ENCODE assay signal across 12 mouse cellular contexts in the genomic region with DNA sequence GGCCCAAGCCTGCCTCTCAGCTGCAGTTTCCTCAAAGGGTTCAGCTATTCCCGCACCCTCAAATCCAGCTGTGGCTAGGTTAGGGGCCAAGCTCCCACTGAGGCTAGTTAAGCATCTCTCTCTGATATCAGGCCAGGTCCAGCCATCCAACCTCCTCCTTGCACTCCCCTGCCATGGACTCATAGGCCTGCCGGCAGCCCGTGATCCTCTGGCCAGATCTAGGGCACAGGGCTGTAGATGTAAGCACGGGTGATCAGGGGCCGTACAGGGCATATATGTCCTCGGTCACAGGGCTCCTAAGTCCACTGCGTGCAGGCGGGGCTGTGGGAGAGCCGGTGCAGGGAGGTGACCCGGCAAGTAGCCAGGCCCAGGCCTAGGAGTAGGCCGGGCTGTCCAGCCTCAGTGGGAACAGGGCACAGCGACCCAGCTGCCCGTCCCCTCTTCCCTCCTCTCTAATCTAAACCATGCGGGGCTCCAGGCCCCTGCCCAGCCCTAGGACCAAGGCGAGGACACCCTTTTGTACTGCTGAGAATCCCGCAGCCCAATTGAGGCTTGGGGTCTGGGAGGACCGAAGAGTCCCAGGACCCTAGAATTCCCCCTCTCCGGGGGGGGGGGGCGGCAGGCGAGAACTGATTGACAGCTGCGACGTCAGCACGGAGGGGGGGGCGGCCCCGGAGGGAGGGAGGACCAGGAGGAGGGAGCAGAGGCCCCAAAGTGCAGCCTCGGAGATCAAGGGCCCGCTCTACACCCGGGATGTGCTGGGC. TPM values are rescaled to one million over a fixed set of nuclear protein-coding genes. Genes with fewer than 3 reads are reported as not detected.
DNase-seq lines count a peak whose midpoint lies in the region; ATAC-seq and TF ChIP-seq lines count a peak whose summit lies in the region.
"Had no signal": no experiment of that assay in that cellular context is flagged by ENCODE, and none has a peak within 500 bp of the region (broad histone marks: within the 10 kb centered on the region; RNA-seq: fewer than 3 reads in every experiment).

A gene (plus strand): TSS at position 758 of the 764 bp plus-strand sequence.

- peaks cover 6% of the 10 kb centered on the region for H3K4me1 ChIP-seq in hindbrain, embryonic 11.5 days (replicated peaks; ENCODE audit: control insufficient read depth, insufficient read depth, low read length)
- no peaks in the 10 kb centered on the region for H3K4me1 ChIP-seq in hindbrain, embryonic 16.5 days (ENCODE audit: control insufficient read depth, insufficient read depth, low read depth, low read length)
- peaks cover 24% of the 10 kb centered on the region for H3K4me1 ChIP-seq in embryonic facial prominence, embryonic 13.5 days
- H3K4me1 ChIP-seq in lung, embryonic 14.5 days (ENCODE audit: insufficient read depth) = peaks cover 4% of the 10 kb centered on the region; the same call in 1 of the 2 replicates

- TF ChIP-seq CTCF in lung, embryonic 14.5 days (IDR thresholded peaks at IDR 0.05; ENCODE audit: low read depth) = no peak

- H3K36me3 ChIP-seq in hindbrain, embryonic 11.5 days (ENCODE audit: control insufficient read depth, insufficient read depth, low read length) = no peaks in the 10 kb centered on the region
- H3K36me3 ChIP-seq in hindbrain, embryonic 16.5 days (ENCODE audit: control insufficient read depth, insufficient read depth, low read length) = no peaks in the 10 kb centered on the region
- no peaks in the 10 kb centered on the region for H3K36me3 ChIP-seq in embryonic facial prominence, embryonic 13.5 days
- H3K36me3 ChIP-seq in lung, embryonic 14.5 days (ENCODE audit: insufficient read depth) = peaks cover 11% of the 10 kb centered on the region
- H3K36me3 ChIP-seq: G1E; liver, embryonic 15.5 days had no signal

- H3K27me3 ChIP-seq in hindbrain, embryonic 11.5 days (ENCODE audit: control insufficient read depth, insufficient read depth, low read length) = peaks cover 55% of the 10 kb centered on the region
- H3K27me3 ChIP-seq in hindbrain, embryonic 16.5 days (replicated peaks; ENCODE audit: control insufficient read depth, insufficient read depth, low read length) = peaks cover 49% of the 10 kb centered on the region
- H3K27me3 ChIP-seq in embryonic facial prominence, embryonic 13.5 days = peaks cover 78% of the 10 kb centered on the region
- H3K27me3 ChIP-seq in lung, embryonic 14.5 days (ENCODE audit: insufficient read depth, low read length) = peaks cover 42% of the 10 kb centered on the region

- ATAC-seq in hindbrain, embryonic 11.5 days (ENCODE audit: low FRiP score) = no peak
- ATAC-seq in hindbrain, embryonic 16.5 days = no peak; the same call in 1 of the 2 replicates
- ATAC-seq in embryonic facial prominence, embryonic 13.5 days (ENCODE audit: insufficient number of reproducible peaks, insufficient read depth, low FRiP score, low TSS enrichment, low read depth) = no peak
- ATAC-seq in lung, embryonic 14.5 days (ENCODE audit: insufficient read depth) = peak; percentile 71
- ATAC-seq in megakaryocyte progenitor cell, adult 5-6 weeks (replicated peaks; ENCODE audit: poor library complexity) = no peak
- ATAC-seq: inflammation-experienced regulatory T-cells, adult 6 months had no signal

- H3K9ac ChIP-seq in hindbrain, embryonic 11.5 days (ENCODE audit: low read depth, low read length) = no peak within 1 kb of the TSS
- H3K9ac ChIP-seq in hindbrain, embryonic 16.5 days (ENCODE audit: low read depth, low read length) = no peak within 1 kb of the TSS
- H3K9ac ChIP-seq in embryonic facial prominence, embryonic 13.5 days = no peak within 1 kb of the TSS
- H3K9ac ChIP-seq in lung, embryonic 14.5 days = peak within 1 kb of the TSS; percentile 98
- H3K9ac ChIP-seq: liver, embryonic 15.5 days had no signal

- no peaks in the 10 kb centered on the region for H3K9me3 ChIP-seq in hindbrain, embryonic 11.5 days (ENCODE audit: control insufficient read depth, low read length)
- no peaks in the 10 kb centered on the region for H3K9me3 ChIP-seq in hindbrain, embryonic 16.5 days (ENCODE audit: control insufficient read depth, low read length)
- H3K9me3 ChIP-seq in embryonic facial prominence, embryonic 13.5 days = no peaks in the 10 kb centered on the region
- H3K9me3 ChIP-seq in lung, embryonic 14.5 days (ENCODE audit: low read depth, low read length) = no peaks in the 10 kb centered on the region
- H3K9me3 ChIP-seq: G1E; liver, embryonic 15.5 days had no signal

- H3K27ac ChIP-seq in hindbrain, embryonic 11.5 days (ENCODE audit: low read depth, low read length) = no peak within 1 kb of the TSS
- no peak within 1 kb of the TSS for H3K27ac ChIP-seq in hindbrain, embryonic 16.5 days (ENCODE audit: low read depth, low read length)
- H3K27ac ChIP-seq in embryonic facial prominence, embryonic 13.5 days = no peak within 1 kb of the TSS
- H3K27ac ChIP-seq in lung, embryonic 14.5 days (ENCODE audit: low read depth) = peak within 1 kb of the TSS; percentile 97
- H3K27ac ChIP-seq: liver, embryonic 15.5 days had no signal

- H3K4me2 ChIP-seq in hindbrain, embryonic 11.5 days (replicated peaks; ENCODE audit: low read depth, low read length) = no peak within 1 kb of the TSS
- no peak within 1 kb of the TSS for H3K4me2 ChIP-seq in hindbrain, embryonic 16.5 days (ENCODE audit: low read length)
- H3K4me2 ChIP-seq in embryonic facial prominence, embryonic 13.5 days = peak within 1 kb of the TSS; percentile 33
- peak within 1 kb of the TSS; percentile 81 for H3K4me2 ChIP-seq in lung, embryonic 14.5 days
- H3K4me2 ChIP-seq: liver, embryonic 15.5 days had no signal

- WGBS in hindbrain, embryonic 11.5 days = 10% methylated on average over 18 of the region's 28 CpGs
- 15% methylated on average over 20 of the region's 28 CpGs for WGBS in hindbrain, embryonic 16.5 days
- 18% methylated on average over 21 of the region's 28 CpGs for WGBS in embryonic facial prominence, embryonic 13.5 days
- 10% methylated on average over 28 of the region's 28 CpGs for WGBS in lung, embryonic 14.5 days

- no peak within 1 kb of the TSS for H3K4me3 ChIP-seq in hindbrain, embryonic 11.5 days (ENCODE audit: low read depth, low read length)
- no peak within 1 kb of the TSS for H3K4me3 ChIP-seq in hindbrain, embryonic 16.5 days (ENCODE audit: low read length)
- peak within 1 kb of the TSS; percentile 15 for H3K4me3 ChIP-seq in embryonic facial prominence, embryonic 13.5 days
- peak within 1 kb of the TSS; percentile 67 for H3K4me3 ChIP-seq in lung, embryonic 14.5 days (ENCODE audit: low read depth, low read length)
- H3K4me3 ChIP-seq: liver, embryonic 15.5 days had no signal

- DNase-seq in hindbrain, embryonic 11.5 days (ENCODE audit: low spot score) = peak; percentile 43
- peak; percentile 10 for DNase-seq in R1 (ENCODE audit: low read depth, low spot score)
- peak; percentile 82 for DNase-seq in lung, embryonic 14.5 days
- DNase-seq in MN1 (ENCODE audit: low spot score) = no peak
- DNase-seq in urinary bladder, postnatal 36 days (ENCODE audit: low spot score in 2 of 2) = no peak

RNA-seq across cellular contexts. Expression of the gene that starts here (rescaled TPM):
- 0.08 and 0.13 TPM in 2 replicates for polyA plus RNA-seq in hindbrain, embryonic 11.5 days (2014; fragmentation: Nextera tagmentation; extraction: Ambion mirVana)
- 0.40 TPM in 2 replicates for polyA plus RNA-seq in hindbrain, embryonic 16.5 days (2015; fragmentation: Nextera tagmentation; extraction: Ambion mirVana)
- polyA plus RNA-seq in embryonic facial prominence, embryonic 13.5 days (2015; fragmentation: Nextera tagmentation; extraction: Ambion mirVana) = 3.0 and 3.1 TPM in 2 replicates
- polyA plus RNA-seq in lung, embryonic 14.5 days (2014; fragmentation: Nextera tagmentation; extraction: Ambion mirVana) = 67.9 and 73.4 TPM in 2 replicates
- total RNA-seq in megakaryocyte progenitor cell, adult 5-6 weeks (2015) = not detected in 2 replicates
- not detected in 2 replicates for total RNA-seq in megakaryocyte progenitor cell, adult 5-6 weeks (2017)
- total RNA-seq: G1E; neutrophil, adult 5-6 weeks had no signal
- polyA plus RNA-seq: G1E; inflammation-experienced regulatory T-cells, adult 6 months; liver, embryonic 15.5 days had no signal

Comparison
In these comparisons a context has a peak if more than half of its experiments do, and no peak if none do; other contexts are left out.
1. RNA of the gene that starts here (polyA plus RNA-seq): 67.9 to 73.4 TPM in lung, embryonic 14.5 days; 3.0 to 3.1 TPM in embryonic facial prominence, embryonic 13.5 days, 0.40 TPM in hindbrain, embryonic 16.5 days and 0.08 to 0.13 TPM in hindbrain, embryonic 11.5 days; every median in the first group is over 10 times any median in the second.
2. Peak in DNase-seq in hindbrain, embryonic 11.5 days; RNA of the gene not detected or under 1 TPM.
3. DNase-seq: peak in R1 (single experiment) and lung, embryonic 14.5 days (single experiment); none in MN1 (single experiment) and urinary bladder, postnatal 36 days (0 of 2).
4. H3K4me2 ChIP-seq: peak in embryonic facial prominence, embryonic 13.5 days (single experiment) and lung, embryonic 14.5 days (single experiment); none in hindbrain, embryonic 11.5 days (single experiment) and hindbrain, embryonic 16.5 days (single experiment).
5. H3K4me3 ChIP-seq: peak in embryonic facial prominence, embryonic 13.5 days (single experiment) and lung, embryonic 14.5 days (single experiment); none in hindbrain, embryonic 11.5 days (single experiment) and hindbrain, embryonic 16.5 days (single experiment).